Mouse (Mus musculus): ENCODE data around the gene Bicd1. TPM values are rescaled to one million over a fixed set of nuclear protein-coding genes. Genes with fewer than 3 reads are reported as not detected.

The Bicd1 gene
- polyA plus RNA-seq, 1 experiment from 2014 or later = 33.3 TPM

- Histone ChIP-seq H3K4me3 (replicated peaks) (no peak overlapping the region), H3K9ac (no peak overlapping the region), H3K27ac (no peak overlapping the region), H3K36me3 (replicated peaks) (peaks cover 9% of the 10 kb centered on the region), H3K4me2 (no peak overlapping the region), H3K27me3 (no peaks in the 10 kb centered on the region), H3K9me3 (peaks cover 9% of the 10 kb centered on the region; the same call in 1 of the 2 replicates), H3K4me1 (no peaks in the 10 kb centered on the region)
- ATAC-seq (ENCODE audit: low FRiP score) = no peak
These were observed 171.4 kb downstream of the Bicd1 start for GRCm38 (mm10) chr6:149580053-149580452.

- H3K4me3 ChIP-seq (replicated peaks) = no peak overlapping the region
- H3K4me2 ChIP-seq = no peak overlapping the region
- WGBS = 93% methylated on average over 7 of the region's 7 CpGs
These were observed 177.2 kb downstream of the Bicd1 start for GRCm38 (mm10) chr6:149585708-149586504.

More at GRCm38 (mm10) chr6:149585708-149586504, 177.2 kb downstream of the Bicd1 start:
- H3K27me3 ChIP-seq = no peaks in the 10 kb centered on the region
- no peaks in the 10 kb centered on the region for H3K4me1 ChIP-seq
- no peak overlapping the region for H3K9ac ChIP-seq
- peaks cover 16% of the 10 kb centered on the region; the same call in 1 of the 2 replicates for H3K9me3 ChIP-seq
- no peak for ATAC-seq (ENCODE audit: low FRiP score)
- H3K27ac ChIP-seq = no peak overlapping the region
- peaks cover 9% of the 10 kb centered on the region for H3K36me3 ChIP-seq (replicated peaks)

Small RNA genes within 50 kb of the gene (microRNA-seq; reads per million reads assigned to microRNA genes)
- gene Gm24307 = not detected

Other genes with a start within 250 kb of the Bicd1 start
- 74.9 and 76.1 TPM in 2 replicates for gene Amn1, start 220.2 kb upstream of the Bicd1 start, polyA plus RNA-seq (2016; fragmentation: Nextera tagmentation; extraction: Ambion mirVana)
- 44.8 and 47.6 TPM in 2 replicates for gene Resf1, start 99.5 kb upstream of the Bicd1 start, polyA plus RNA-seq (2016; fragmentation: Nextera tagmentation; extraction: Ambion mirVana)